Mouse (Mus musculus) cerebellum, adult (tissue): ENCODE measurements around the gene Lins1.

Experiments used
- ATAC-seq: cut with Nextera tagmentation; 2 replicates; pipeline ENCODE4 v1.9.2; 2017; ENCODE audit warnings: mild to moderate bottlenecking, moderate library complexity, mixed read lengths; ENCODE audit not compliant: insufficient number of reproducible peaks, low FRiP score, low TSS enrichment

Lins1 gene

GRCm38 (mm10) chr7:66728072-66728471, 38.4 kb downstream of the Lins1 start:
- no peak for ATAC-seq

GRCm38 (mm10) chr7:66729232-66729631, 39.5 kb downstream of the Lins1 start:
- no peak for ATAC-seq

GRCm38 (mm10) chr7:66733431-66733830, 43.7 kb downstream of the Lins1 start:
- ATAC-seq = no peak

- no peak for ATAC-seq
Measured at GRCm38 (mm10) chr7:66733882-66734281, 44.2 kb downstream of the Lins1 start.

- no peak for ATAC-seq
Measured at GRCm38 (mm10) chr7:66734466-66734865, 44.8 kb downstream of the Lins1 start.

- no peak for ATAC-seq
Measured at GRCm38 (mm10) chr7:66734993-66735392, 45.3 kb downstream of the Lins1 start.

- ATAC-seq = no peak
Measured at GRCm38 (mm10) chr7:66737418-66737817, 47.7 kb downstream of the Lins1 start.

GRCm38 (mm10) chr7:66741008-66741407, 51.3 kb downstream of the Lins1 start:
- no peak for ATAC-seq

GRCm38 (mm10) chr7:66741412-66741811, 51.7 kb downstream of the Lins1 start:
- no peak for ATAC-seq

GRCm38 (mm10) chr7:66743377-66743781, 53.7 kb downstream of the Lins1 start, which contains the start of gene Cers3:
TSS of gene Cers3 (plus strand) at chr7:66743504.
- ATAC-seq = no peak

- no peak for ATAC-seq
Measured at GRCm38 (mm10) chr7:66746972-66747371, 57.3 kb downstream of the Lins1 start.

GRCm38 (mm10) chr7:66749998-66750397, 60.3 kb downstream of the Lins1 start:
- ATAC-seq = no peak

- no peak for ATAC-seq
Measured at GRCm38 (mm10) chr7:66753816-66754215, 64.1 kb downstream of the Lins1 start.

GRCm38 (mm10) chr7:66755611-66756010, 65.9 kb downstream of the Lins1 start:
- ATAC-seq = no peak
